ENCODE assay signal across 30 mouse cellular contexts in the genomic region with DNA sequence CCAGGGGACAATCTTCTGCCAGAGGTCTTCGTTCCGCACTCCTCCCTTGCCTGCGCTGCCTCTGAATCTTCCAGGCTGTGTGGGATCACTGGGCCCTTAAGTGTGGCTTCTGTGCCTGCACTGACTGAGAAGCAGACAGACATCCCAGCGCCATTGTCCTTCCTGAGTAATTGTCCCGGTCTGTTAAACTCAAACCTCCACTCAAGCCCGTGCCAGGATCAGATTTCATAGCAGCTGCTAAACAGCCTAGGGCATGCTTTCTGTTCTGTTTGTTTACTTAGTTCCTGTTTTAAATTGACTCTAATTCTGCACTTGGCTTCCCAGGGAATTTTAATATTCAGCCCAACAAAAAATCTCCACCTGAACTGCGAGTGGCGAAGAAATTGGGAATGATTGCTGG. TPM values are rescaled to one million over a fixed set of nuclear protein-coding genes. Genes with fewer than 3 reads are reported as not detected.
DNase-seq lines count a peak whose midpoint lies in the region; ATAC-seq and TF ChIP-seq lines count a peak whose summit lies in the region.
"Had no signal": no experiment of that assay in that cellular context is flagged by ENCODE, and none has a peak within 500 bp of the region (broad histone marks: within the 10 kb centered on the region; RNA-seq: fewer than 3 reads in every experiment).

No protein-coding gene starts in this region.

- intact Hi-C loops in gastrocnemius, adult 2 months (cut with DNase I), result loop anchor here (5.0 kb wide), 1 partner anchor 41 kb away; no protein-coding TSS in a partner anchor

- no peak overlapping the region for H3K4me3 ChIP-seq in gastrocnemius, adult 2 months
- no peak overlapping the region for H3K4me3 ChIP-seq in embryonic facial prominence, embryonic 14.5 days (ENCODE audit: low read depth, low read length)
- no peak overlapping the region for H3K4me3 ChIP-seq in kidney, embryonic 14.5 days (ENCODE audit: low read length)
- H3K4me3 ChIP-seq: forebrain, embryonic 10.5 days; heart, embryonic 15.5 days; lung, embryonic 15.5 days; midbrain, embryonic 12.5 days; stomach, embryonic 15.5 days had no signal

- no peaks in the 10 kb centered on the region for H3K9me3 ChIP-seq in embryonic facial prominence, embryonic 14.5 days (ENCODE audit: control insufficient read depth, low read length)
- no peaks in the 10 kb centered on the region for H3K9me3 ChIP-seq in kidney, embryonic 14.5 days (ENCODE audit: control insufficient read depth, low read length)
- H3K9me3 ChIP-seq: forebrain, embryonic 10.5 days; heart, embryonic 15.5 days; lung, embryonic 15.5 days; midbrain, embryonic 12.5 days; stomach, embryonic 15.5 days had no signal

- DNase-seq in gastrocnemius, adult 2 months, result no peak
- DNase-seq in gastrocnemius, postnatal 10 days, result no peak
- DNase-seq in embryonic facial prominence, embryonic 14.5 days (ENCODE audit: low spot score), result peak; percentile 61
- peak; percentile 57 to 61 for DNase-seq in kidney, postnatal 36 days
- DNase-seq in Muller cell, postnatal 12 days (ENCODE audit: inconsistent ontology term), result no peak
- no peak for DNase-seq in layer of hippocampus, adult 8-10 months (ENCODE audit: low spot score in 2 of 2)
- DNase-seq: adrenal gland, adult 8-10 months; cerebellum, adult 8-10 months; forebrain, postnatal 0 days; heart, adult 18-20 months; right cerebral cortex, postnatal 25 days; thymus, adult 2 months had no signal

- peak overlapping the region; percentile 50 for H3K27ac ChIP-seq in gastrocnemius, adult 2 months
- H3K27ac ChIP-seq in embryonic facial prominence, embryonic 14.5 days (replicated peaks; ENCODE audit: low read depth, low read length), result 0 out of 2 replicates have a peak overlapping the region, but pooled peaks have one; percentile 0
- H3K27ac ChIP-seq in kidney, embryonic 14.5 days (ENCODE audit: low read depth, low read length), result peak overlapping the region; percentile 78
- H3K27ac ChIP-seq: forebrain, embryonic 10.5 days; heart, embryonic 15.5 days; liver, embryonic 14.5 days; lung, embryonic 15.5 days; macrophage; midbrain, embryonic 12.5 days; stomach, embryonic 15.5 days had no signal

- TF ChIP-seq CTCF in gastrocnemius, adult 2 months (IDR thresholded peaks at IDR 0.05), result no peak

- H3K4me1 ChIP-seq in embryonic facial prominence, embryonic 14.5 days (ENCODE audit: control insufficient read depth, insufficient read depth, low read length), result peaks cover 8% of the 10 kb centered on the region; the same call in 1 of the 2 replicates
- peaks cover 13% of the 10 kb centered on the region for H3K4me1 ChIP-seq in kidney, embryonic 14.5 days (ENCODE audit: control insufficient read depth, insufficient read depth, low read length)

- no peak for ATAC-seq in embryonic facial prominence, embryonic 14.5 days (ENCODE audit: low read depth)
- ATAC-seq in kidney, embryonic 14.5 days (ENCODE audit: low FRiP score, low TSS enrichment), result peak; percentile 62
- no peak for ATAC-seq in megakaryocyte, adult 5-6 weeks (ENCODE audit: poor library complexity, severe bottlenecking)
- ATAC-seq: CD4-positive, CD25-positive, alpha-beta regulatory T cell, adult 4 months; forebrain, postnatal 0 days had no signal

- peaks cover 43% of the 10 kb centered on the region for H3K36me3 ChIP-seq in embryonic facial prominence, embryonic 14.5 days (ENCODE audit: control insufficient read depth, insufficient read depth, low read length)
- peaks cover 25% of the 10 kb centered on the region; the same call in 1 of the 2 replicates for H3K36me3 ChIP-seq in kidney, embryonic 14.5 days (ENCODE audit: control insufficient read depth, insufficient read depth, low read length)

- WGBS in embryonic facial prominence, embryonic 14.5 days, result 58% methylated on average over 8 of the region's 8 CpGs
- WGBS in kidney, embryonic 14.5 days, result 46% methylated on average over 8 of the region's 8 CpGs

- peak overlapping the region; percentile 14; the same call in 1 of the 2 replicates for H3K9ac ChIP-seq in embryonic facial prominence, embryonic 14.5 days (ENCODE audit: low read depth, low read length)
- H3K9ac ChIP-seq in kidney, embryonic 14.5 days (ENCODE audit: low read depth, low read length), result no peak overlapping the region
- H3K9ac ChIP-seq: forebrain, postnatal 0 days; heart, embryonic 15.5 days; liver, embryonic 14.5 days; lung, embryonic 15.5 days; midbrain, embryonic 12.5 days; stomach, embryonic 15.5 days had no signal

- H3K4me2 ChIP-seq in embryonic facial prominence, embryonic 14.5 days (ENCODE audit: low read depth, low read length), result no peak overlapping the region
- H3K4me2 ChIP-seq in kidney, embryonic 14.5 days (replicated peaks; ENCODE audit: low read depth, low read length), result no peak overlapping the region; the same call in 1 of the 2 replicates
- H3K4me2 ChIP-seq: heart, embryonic 15.5 days; lung, embryonic 15.5 days; midbrain, embryonic 12.5 days; stomach, embryonic 15.5 days had no signal

- no peaks in the 10 kb centered on the region for H3K27me3 ChIP-seq in embryonic facial prominence, embryonic 14.5 days (replicated peaks; ENCODE audit: control insufficient read depth, insufficient read depth, low read length)
- no peaks in the 10 kb centered on the region for H3K27me3 ChIP-seq in kidney, embryonic 14.5 days (ENCODE audit: control insufficient read depth, insufficient read depth, low read length)
- H3K27me3 ChIP-seq: heart, embryonic 15.5 days; lung, embryonic 15.5 days; stomach, embryonic 15.5 days had no signal

RNA-seq across cellular contexts. Expression of gene Cyb5r1, which starts 2.7 kb away (rescaled TPM):
- total RNA-seq in gastrocnemius, adult 2 months (2021), result 10 to 100 TPM; 82.3 to 84.1 TPM
- 100 to 1,000 TPM; 108 to 116 TPM for total RNA-seq in gastrocnemius, postnatal 10 days (2021)
- polyA plus RNA-seq in embryonic facial prominence, embryonic 14.5 days (2014; fragmentation: Nextera tagmentation; extraction: Ambion mirVana), result 29.9 and 31.5 TPM in 2 replicates
- polyA plus RNA-seq in kidney, embryonic 14.5 days (2014; fragmentation: Nextera tagmentation; extraction: Ambion mirVana), result 28.4 and 36.7 TPM in 2 replicates
- total RNA-seq in megakaryocyte, adult 5-6 weeks (2015), result 54.5 and 69.7 TPM in 2 replicates
- total RNA-seq in megakaryocyte, adult 5-6 weeks (2017), result 43.8 and 46.8 TPM in 2 replicates
- total RNA-seq in layer of hippocampus, adult 8-10 months (2022), result 10 to 100 TPM; 28.8 to 43.0 (median 35.5) TPM

RNA-seq across cellular contexts. Expression of gene Adipor1, which starts 7.1 kb away (rescaled TPM):
- total RNA-seq in gastrocnemius, adult 2 months (2021), result 100 to 1,000 TPM; 163 to 196 TPM
- total RNA-seq in gastrocnemius, postnatal 10 days (2021), result 100 to 1,000 TPM; 108 to 117 TPM
- 97.2 and 102 TPM in 2 replicates for polyA plus RNA-seq in embryonic facial prominence, embryonic 14.5 days (2014; fragmentation: Nextera tagmentation; extraction: Ambion mirVana)
- 77.4 and 91.3 TPM in 2 replicates for polyA plus RNA-seq in kidney, embryonic 14.5 days (2014; fragmentation: Nextera tagmentation; extraction: Ambion mirVana)
- total RNA-seq in megakaryocyte, adult 5-6 weeks (2015), result 118 and 120 TPM in 2 replicates
- 73.8 and 83.6 TPM in 2 replicates for total RNA-seq in megakaryocyte, adult 5-6 weeks (2017)
- total RNA-seq in layer of hippocampus, adult 8-10 months (2022), result 10 to 100 TPM; 54.3 to 62.3 (median 58.9) TPM

RNA-seq across cellular contexts. Expression of gene 4933406M09Rik, which starts 22.3 kb away (rescaled TPM):
- not detected for total RNA-seq in gastrocnemius, adult 2 months (2021)
- total RNA-seq in gastrocnemius, postnatal 10 days (2021), result not detected
- not detected in 2 replicates for polyA plus RNA-seq in embryonic facial prominence, embryonic 14.5 days (2014; fragmentation: Nextera tagmentation; extraction: Ambion mirVana)
- polyA plus RNA-seq in kidney, embryonic 14.5 days (2014; fragmentation: Nextera tagmentation; extraction: Ambion mirVana), result not detected in 2 replicates
- total RNA-seq in megakaryocyte, adult 5-6 weeks (2015), result not detected in 2 replicates
- total RNA-seq in megakaryocyte, adult 5-6 weeks (2017), result not detected in 2 replicates
- total RNA-seq in layer of hippocampus, adult 8-10 months (2022), result not detected
- total RNA-seq: adrenal gland, adult 8-10 months; forebrain, postnatal 0 days; gastrocnemius, adult 18-20 months; heart, adult 18-20 months; hematopoietic stem cell, adult 5-6 weeks; layer of hippocampus, postnatal 25 days; left cerebral cortex, postnatal 14 days; MEL had no signal
- polyA plus RNA-seq: CD4-positive, CD25-positive, alpha-beta regulatory T cell, adult 4 months; forebrain, embryonic 10.5 days; forebrain, postnatal 0 days; heart, embryonic 15.5 days; large intestine, adult 2 months; limb, embryonic 14.5 days; liver, embryonic 14.5 days; lung, embryonic 15.5 days; macrophage; midbrain, embryonic 12.5 days; spleen, adult 2 months; stomach, embryonic 15.5 days; thymus, adult 2 months had no signal

RNA-seq across cellular contexts. Expression of gene Tmem183a, which starts 46.3 kb away (rescaled TPM):
- 10 to 100 TPM; 12.3 to 12.4 TPM for total RNA-seq in gastrocnemius, adult 2 months (2021)
- 10 to 100 TPM; 17.2 to 18.5 TPM for total RNA-seq in gastrocnemius, postnatal 10 days (2021)
- polyA plus RNA-seq in embryonic facial prominence, embryonic 14.5 days (2014; fragmentation: Nextera tagmentation; extraction: Ambion mirVana), result 75.3 and 78.0 TPM in 2 replicates
- polyA plus RNA-seq in kidney, embryonic 14.5 days (2014; fragmentation: Nextera tagmentation; extraction: Ambion mirVana), result 57.0 and 91.3 TPM in 2 replicates
- total RNA-seq in megakaryocyte, adult 5-6 weeks (2015), result 33.5 and 39.2 TPM in 2 replicates
- 50.4 and 55.3 TPM in 2 replicates for total RNA-seq in megakaryocyte, adult 5-6 weeks (2017)
- 10 to 100 TPM; 59.9 to 70.0 (median 61.8) TPM for total RNA-seq in layer of hippocampus, adult 8-10 months (2022)

RNA-seq across cellular contexts. Expression of gene Klhl12, which starts 47.3 kb away (rescaled TPM):
- total RNA-seq in gastrocnemius, adult 2 months (2021), result 10 to 100 TPM; 17.9 to 20.6 TPM
- total RNA-seq in gastrocnemius, postnatal 10 days (2021), result 10 to 100 TPM; 10.1 to 10.7 TPM
- polyA plus RNA-seq in embryonic facial prominence, embryonic 14.5 days (2014; fragmentation: Nextera tagmentation; extraction: Ambion mirVana), result 24.6 and 24.7 TPM in 2 replicates
- polyA plus RNA-seq in kidney, embryonic 14.5 days (2014; fragmentation: Nextera tagmentation; extraction: Ambion mirVana), result 17.3 and 27.8 TPM in 2 replicates
- total RNA-seq in megakaryocyte, adult 5-6 weeks (2015), result 10.0 and 10.2 TPM in 2 replicates
- 11.2 and 12.8 TPM in 2 replicates for total RNA-seq in megakaryocyte, adult 5-6 weeks (2017)
- 10 to 100 TPM; 37.8 to 46.1 (median 41.6) TPM for total RNA-seq in layer of hippocampus, adult 8-10 months (2022)

Comparison
In these comparisons a context has a peak if more than half of its experiments do, and no peak if none do; other contexts are left out.
1. DNase-seq: peak in embryonic facial prominence, embryonic 14.5 days (single experiment) and kidney, postnatal 36 days (2 of 2); none in gastrocnemius, adult 2 months (single experiment), gastrocnemius, postnatal 10 days (single experiment), Muller cell, postnatal 12 days (single experiment) and layer of hippocampus, adult 8-10 months (0 of 2).
2. H3K27ac ChIP-seq: peak in every context shown above with its lines; median percentile 78 in kidney, embryonic 14.5 days; 50 in gastrocnemius, adult 2 months; 0 in embryonic facial prominence, embryonic 14.5 days.